Mouse (Mus musculus) large intestine, adult 2 months (tissue): ENCODE results near the gene Ankrd34c. TPM values are rescaled to one million over a fixed set of nuclear protein-coding genes. Genes with fewer than 3 reads are reported as not detected.

ENCODE experiments used
- DNase-seq: peaks from one replicate; pipeline ENCODE4 v3.0.0-alpha.2; 2012; ENCODE audit warnings: low read depth, low spot score
- WGBS: fragments of 180-500 bp; shearing (Covaris S2); methylation state at CpG from one replicate; pipeline ENCODE4 v1.1.7; 2018; 5-methylcytosine and 5-hydroxymethylcytosine counted together
- polyA plus RNA-seq: library from polyadenylated mRNA; depleted of rRNA; stranded (reverse); fragments of >200 nt; gene quantifications from 2 replicates; pipeline ENCODE4 v1.2.3, GENCODE M21; 2012; rRNA removed

Gene Ankrd34c
- polyA plus RNA-seq = not detected in 2 replicates

DNA sequence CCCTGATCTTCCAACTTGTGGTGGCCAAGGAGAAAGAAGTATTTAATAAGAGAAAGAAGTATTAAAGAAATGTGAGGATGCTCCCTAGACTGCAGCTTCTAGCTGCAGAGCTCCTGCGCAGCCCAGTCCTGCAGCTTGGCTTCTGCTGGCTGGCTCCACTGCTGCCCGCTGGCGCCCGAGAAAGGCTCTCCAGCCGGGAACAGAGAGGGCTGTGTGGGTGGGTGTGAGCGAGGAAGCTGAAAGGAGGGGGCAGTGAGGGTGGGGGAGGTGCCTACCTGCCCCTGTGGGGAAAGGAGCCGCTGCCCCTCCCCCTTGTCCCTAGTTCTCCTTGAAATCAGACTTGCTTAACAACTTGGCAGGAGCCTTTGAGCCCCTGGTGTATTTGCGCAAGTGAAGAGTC is at the start of gene Ankrd34c:
Gene Ankrd34c, minus strand, starts transcription at position 181 of the 400 bp plus-strand sequence.
- no peak for DNase-seq
- 4% methylated on average over 8 of the region's 8 CpGs for WGBS

DNA sequence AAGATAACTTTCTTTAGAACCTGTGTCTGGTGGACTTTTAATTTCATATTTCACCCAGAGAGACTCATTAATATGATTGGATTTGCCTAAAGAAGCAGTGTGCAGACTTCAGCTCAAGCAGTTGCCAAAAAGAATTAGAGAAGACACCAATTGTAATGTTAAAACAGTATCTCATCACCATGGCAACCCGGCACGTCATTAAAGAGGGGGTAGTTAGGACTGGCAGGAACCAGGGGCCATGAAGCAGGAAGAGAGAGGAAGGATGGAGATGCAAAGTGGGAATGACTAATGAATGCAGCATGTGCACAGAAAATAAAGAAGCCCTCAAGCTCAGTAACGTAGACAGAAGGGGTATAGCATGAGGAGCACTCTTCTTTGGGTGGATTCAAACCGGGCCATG is 49.3 kb upstream of the Ankrd34c start:
- WGBS = 65% methylated on average over 4 of the region's 4 CpGs
- DNase-seq = no peak

DNA sequence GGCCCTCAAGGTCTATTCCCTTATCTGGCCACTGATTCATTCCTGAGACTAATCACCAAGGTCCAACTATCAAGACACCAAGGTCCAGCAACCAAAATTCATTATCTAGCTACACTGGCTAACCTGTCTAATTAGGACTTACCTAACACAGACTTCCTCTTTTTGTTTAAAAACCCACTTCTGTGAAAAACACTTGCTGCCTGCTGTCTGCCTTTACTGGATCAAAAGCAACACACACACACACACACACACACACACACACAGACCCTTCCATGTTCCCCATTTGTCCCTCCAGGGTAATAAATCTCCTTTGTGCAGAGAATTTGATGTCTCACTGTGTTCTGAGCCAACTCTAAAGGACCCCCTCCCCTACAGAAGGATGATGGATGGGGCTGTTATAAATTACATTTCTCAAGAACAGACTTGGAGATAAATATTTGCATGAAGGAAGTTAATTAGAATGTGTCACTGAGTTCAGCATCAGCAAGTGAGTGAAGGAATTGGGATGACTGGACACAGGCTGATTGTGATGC is 43.2 kb upstream of the Ankrd34c start:
- no peak for DNase-seq

DNA sequence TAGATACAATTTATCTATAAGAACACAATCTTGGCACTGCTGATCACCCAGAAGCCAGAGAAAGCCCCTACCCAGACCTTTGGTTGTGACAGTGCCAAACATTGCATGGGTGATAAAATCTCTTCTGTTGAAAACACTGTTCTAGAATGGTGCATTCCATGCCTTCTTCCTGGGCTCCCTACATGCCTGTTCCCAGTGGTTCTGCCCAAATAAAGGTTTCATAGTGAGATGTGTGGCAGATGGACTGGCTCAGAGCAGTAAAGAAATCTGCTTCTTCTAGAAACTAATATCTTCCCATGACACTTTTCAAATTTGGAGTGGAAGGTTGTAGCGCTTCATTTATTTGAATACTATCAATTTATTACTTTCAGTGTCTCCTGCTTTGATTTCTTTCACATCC is 41.0 kb upstream of the Ankrd34c start:
- no peak for DNase-seq
- WGBS = 91% methylated on average over 1 of the region's 1 CpGs

DNA sequence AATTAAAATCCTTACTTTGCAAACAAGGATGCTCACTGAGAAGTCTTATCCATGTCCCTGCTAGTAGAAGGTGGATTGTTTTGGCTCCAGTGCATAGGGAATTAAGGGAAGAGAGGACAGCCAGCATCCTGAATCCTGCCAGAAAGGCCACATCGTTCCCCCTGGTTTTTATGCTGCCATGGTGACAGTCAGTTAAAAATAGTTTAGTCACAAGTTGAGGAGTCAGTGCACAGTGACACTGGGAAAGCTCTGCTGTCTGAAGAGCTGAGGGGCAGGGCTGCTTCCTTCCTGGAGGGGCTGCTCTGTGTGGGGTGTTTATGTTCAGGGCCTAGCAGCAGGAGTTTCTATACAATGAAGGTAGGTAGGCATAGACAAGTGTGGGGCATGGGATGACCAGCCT is 32.9 kb upstream of the Ankrd34c start:
- no peak for DNase-seq
- 49% methylated on average over 1 of the region's 1 CpGs for WGBS

DNA sequence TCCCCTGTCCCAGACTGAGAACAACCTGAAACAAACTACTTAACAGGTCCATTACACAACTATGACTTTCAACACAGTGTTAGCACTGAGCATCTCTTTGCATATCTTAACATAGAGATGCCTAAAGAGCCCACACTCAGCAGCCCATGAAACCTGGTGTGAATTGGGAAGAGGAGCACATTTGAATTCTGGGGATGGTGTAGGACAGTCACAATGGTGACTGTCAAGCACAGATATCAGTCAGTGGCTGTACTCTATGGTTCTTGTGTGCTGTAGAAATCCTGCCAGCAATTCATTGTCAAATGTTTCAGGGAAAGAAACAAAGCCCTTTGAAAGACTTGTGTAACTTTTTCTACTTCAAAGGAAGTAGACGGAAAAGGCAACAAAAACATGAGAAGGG is 23.7 kb upstream of the Ankrd34c start:
- no peak for DNase-seq
- 51% methylated on average over 1 of the region's 1 CpGs for WGBS

DNA sequence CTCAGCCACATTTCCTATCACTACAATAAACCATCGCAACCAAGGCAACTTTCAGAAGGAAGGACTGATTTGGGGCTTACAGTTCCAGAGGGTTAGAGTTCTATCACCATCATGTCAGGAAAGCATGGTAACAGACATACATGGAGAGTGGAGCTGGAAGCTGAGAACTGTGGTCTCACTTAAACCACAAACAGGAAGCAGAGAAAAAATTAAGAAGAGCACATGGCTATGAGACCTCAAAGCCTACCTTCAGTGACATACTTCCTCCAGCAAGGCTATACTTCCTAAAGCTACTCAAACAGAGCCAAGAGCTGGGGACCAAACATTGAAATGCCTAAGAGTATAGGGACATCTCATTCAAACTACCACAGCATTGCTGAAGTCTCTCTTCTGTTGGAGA is 20.3 kb upstream of the Ankrd34c start:
- DNase-seq = no peak
- WGBS = 51% methylated on average over 1 of the region's 1 CpGs

DNA sequence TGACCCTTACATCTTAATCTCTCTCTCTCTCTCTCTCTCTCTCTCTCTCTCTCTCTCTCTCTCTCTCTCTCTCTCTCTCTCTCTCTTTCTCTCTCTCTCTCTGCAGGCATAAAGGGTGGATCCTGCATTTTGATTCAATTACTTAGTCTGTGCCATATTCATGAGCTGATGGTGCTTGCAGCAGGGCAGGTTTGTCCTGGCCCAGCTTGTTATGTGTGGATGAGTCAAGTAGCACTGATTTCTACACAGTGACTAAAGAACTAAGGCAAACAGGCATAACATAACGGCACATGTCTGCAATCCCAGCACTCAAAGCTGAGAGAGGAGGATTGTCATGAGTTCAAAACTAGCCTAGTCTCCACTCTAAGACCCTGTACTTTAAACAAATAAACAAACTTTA is 19.9 kb upstream of the Ankrd34c start:
- no peak for DNase-seq
- 78% methylated on average over 1 of the region's 1 CpGs for WGBS

DNA sequence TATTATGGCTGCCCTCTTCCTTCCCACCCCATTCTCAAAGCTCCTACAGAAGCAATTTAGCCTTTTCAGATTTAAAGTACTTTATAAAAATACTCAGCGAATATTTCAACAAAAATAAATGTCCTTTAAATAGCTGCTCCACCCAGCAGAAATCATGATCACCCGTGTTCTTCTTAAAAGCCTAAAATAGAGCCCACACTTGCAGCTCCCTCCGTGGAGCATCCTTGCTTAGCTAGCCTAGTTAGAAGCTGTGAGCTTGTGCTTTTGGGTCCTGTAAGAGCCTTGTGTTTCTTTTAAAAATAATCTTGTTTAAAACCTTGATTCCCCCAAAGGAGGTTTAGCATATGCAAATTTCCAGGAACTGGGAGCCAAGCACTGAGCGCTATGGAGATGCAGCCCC is 19.3 kb upstream of the Ankrd34c start:
- DNase-seq = no peak
- WGBS = 41% methylated on average over 4 of the region's 4 CpGs

DNA sequence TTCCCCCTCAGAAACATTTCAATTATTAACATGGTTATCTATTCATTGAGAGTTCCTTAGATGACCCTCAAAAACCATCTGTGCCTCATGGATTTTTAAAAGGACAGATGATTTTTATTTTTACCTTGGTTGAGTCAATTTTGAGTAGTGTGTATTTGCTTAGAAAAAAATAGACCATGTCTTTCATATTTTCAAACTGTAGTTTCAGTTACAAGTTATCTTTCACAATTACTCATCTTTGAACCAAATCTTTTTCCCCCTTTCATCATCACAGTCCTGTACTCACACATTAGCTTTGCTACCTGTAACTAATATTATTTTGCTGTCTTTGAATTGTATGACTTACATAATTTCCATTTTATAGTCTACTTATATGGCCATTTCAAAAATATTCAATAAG is 1.8 kb upstream of the Ankrd34c start:
- no peak for DNase-seq

DNA sequence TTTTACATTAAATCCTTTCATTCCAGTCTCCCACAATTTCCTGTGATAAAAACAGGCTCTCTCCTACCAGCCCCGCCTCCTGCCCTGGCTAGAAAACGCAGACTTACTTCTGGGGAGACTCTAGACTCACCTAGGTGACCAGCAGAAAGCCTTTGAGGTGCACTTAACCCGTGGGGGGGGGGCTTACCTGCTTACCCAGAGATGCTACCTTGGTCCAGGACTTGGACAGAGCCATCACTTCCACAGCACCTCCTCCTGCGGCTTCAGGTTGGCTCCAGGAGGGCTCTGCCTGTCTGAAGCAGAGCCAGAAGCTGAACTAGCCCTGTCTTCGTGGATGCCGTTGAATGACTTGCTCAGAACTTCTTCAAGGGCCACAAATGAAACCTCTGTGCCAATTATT is 387 bp downstream of the Ankrd34c start:
- WGBS = 15% methylated on average over 6 of the region's 6 CpGs

DNA sequence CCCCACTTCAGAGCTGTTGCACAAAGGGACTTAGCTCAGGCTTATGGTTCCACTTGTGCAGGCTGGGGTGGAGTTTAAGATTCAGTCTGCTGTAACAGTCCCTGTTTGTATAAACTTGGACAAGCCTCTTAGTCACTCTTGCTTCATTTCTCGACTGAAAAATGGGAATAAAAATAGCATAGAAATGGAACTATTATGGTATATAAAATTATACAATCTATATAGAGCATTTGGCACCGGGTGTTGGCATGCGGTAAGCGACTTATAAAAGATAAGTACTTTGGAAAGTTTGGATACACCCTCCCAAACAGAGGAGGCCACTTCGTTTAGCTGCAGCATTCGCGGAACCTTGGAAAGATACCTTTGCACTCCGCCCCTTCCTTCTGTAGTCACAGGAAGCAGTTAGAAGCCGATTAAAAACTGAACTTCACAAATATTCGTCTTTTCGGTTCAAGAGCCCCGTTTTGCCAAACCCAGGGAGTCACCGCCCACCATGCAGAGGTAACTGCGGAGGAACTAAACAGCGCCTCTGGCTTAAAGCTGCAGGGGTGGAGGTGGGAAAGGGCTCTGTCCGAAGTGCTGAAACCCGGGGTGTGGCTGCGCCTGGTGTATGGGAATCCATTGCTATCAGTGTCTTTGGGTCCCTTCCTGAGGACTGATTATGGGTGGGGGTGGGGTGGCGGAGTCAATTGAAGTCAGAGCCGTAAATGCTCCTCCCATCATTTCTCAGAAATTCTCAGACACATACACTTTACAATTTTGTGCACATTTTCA is 1.2 kb downstream of the Ankrd34c start:
- DNase-seq = no peak
- 9% methylated on average over 20 of the region's 20 CpGs for WGBS

More for the DNA sequence above, 387 bp downstream of the Ankrd34c start:
- DNase-seq = no peak

DNA sequence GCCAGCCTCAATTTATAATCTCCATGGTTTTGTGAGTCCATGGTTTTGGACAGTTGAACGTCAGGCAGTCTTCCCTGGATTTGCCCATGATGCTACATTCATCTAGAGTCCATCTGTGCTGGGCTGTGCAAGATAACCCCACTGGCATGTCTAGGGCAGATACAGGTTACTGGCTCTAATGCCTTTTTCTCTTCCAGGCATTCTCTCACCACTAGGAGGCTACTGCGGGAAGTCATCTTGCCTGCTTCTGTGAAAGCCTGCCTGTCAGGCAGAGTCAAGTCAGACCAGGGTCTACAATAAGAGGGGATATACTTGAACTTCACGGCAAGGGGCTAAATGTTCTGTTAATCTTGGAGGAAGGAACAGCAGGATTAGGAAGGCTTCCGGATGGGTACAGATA is 31.4 kb downstream of the Ankrd34c start:
- DNase-seq = no peak
- 27% methylated on average over 4 of the region's 4 CpGs for WGBS

DNA sequence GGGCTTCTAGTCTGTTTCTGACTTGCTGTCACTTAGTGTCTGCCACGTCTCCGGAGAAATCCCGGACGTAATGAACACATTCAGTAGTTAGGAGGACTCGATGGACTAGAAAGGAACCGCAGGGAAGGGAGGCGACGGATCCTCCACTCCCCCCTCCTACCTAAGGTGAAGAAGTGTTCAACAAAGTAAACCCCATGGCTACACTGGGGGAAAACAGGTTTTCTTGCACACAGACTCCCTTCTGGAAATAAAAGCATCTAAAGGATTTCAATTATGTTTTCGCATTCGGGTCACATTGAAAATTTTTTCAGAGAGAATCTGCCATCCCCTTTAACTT is 33.1 kb downstream of the Ankrd34c start:
- WGBS = 6% methylated on average over 10 of the region's 10 CpGs
- no peak for DNase-seq

DNA sequence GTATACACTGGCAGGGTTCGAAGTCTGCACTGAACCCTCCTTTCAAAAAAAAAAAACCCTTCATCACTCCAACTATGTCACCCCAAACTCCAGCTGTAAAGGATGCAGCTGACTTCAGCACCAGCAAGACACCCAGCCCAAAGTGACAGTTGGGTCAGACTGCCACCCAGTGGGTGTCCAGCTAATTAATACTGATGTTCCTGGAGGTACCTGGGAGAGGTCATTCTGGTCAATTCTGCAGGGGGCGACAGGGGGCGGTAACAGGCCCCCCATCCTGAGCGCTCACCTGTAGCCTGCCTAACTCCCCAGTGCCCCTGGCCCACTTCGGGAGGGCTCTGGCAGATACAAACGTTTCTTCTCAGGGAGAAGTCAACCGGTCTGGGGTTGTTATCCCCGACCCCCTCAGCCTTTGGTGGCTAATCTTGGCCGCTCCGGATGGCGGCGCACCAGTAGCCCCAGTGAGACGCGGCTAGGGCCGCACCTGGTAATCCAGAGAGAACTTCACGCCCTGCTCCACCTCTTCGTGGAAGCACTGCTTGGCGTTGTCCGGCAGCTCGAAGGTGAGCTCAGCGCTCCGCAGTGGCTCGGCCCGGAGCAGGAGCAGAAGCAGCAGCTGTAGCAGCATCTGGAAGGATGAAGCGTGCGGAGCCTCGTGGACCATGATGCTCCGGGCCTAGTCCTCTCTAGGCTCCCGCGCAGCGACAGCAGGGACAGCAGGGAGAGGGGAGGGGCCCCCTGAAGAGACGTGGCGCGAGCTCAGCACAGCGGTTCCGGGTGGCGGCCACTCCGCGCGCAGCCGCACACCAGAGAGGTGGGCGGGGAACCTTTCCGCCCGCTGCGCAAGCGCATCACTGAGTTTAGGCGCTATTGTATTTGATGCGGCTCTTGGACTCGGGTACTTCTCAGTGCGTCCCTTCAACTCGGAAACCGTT is 33.7 kb downstream of the Ankrd34c start, which contains the start of gene Tmed3:
Gene Tmed3, minus strand, starts transcription at position 804 of the 932 bp plus-strand sequence.
- WGBS = 1% methylated on average over 52 of the region's 52 CpGs
- peak; percentile 58 for DNase-seq

DNA sequence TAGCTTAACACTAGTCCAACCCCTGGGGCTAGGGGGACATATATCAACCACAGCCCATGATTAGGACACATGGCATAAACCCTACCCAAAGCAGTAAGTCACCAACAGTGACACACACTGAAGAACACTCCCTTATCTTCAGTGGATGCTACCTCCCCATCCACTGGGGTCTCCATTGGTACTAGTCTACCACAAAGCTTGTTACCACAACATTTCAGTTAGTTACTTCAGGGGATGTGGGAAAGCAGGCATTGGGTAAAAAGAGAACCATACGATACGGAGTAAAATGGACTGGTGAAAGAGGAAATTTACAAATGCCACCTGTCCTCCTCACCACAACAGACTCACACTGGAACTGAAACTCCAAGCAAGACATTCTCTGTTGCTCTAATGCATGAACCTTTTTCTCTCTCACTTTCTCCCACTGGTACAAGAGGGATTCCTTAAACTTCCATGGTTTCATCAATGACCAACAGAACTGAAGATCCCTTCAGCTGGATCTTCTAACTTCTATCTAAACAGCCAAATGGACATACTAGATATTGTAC is 37.3 kb downstream of the Ankrd34c start:
- DNase-seq = no peak
- 92% methylated on average over 2 of the region's 2 CpGs for WGBS

DNA sequence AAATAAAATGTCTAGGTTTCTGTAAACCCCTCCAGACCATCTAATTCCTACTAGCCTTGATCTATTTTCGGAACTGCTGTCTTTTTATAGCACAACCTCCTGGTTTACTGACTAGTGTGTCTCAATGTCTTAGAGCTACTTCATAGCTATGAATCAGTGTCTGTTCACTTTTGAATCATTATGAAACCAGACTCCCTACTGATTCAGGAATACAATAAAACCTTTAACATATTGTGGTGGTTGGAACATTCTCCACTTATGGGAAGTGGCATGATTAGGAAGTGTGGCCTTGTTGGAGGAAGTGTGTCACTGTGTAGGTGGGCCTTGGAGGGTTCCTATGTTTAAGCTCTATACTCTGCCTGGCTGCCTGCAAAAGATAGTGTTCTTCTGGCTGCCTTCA is 43.1 kb downstream of the Ankrd34c start:
- 66% methylated on average over 1 of the region's 1 CpGs for WGBS
- DNase-seq = no peak

DNA sequence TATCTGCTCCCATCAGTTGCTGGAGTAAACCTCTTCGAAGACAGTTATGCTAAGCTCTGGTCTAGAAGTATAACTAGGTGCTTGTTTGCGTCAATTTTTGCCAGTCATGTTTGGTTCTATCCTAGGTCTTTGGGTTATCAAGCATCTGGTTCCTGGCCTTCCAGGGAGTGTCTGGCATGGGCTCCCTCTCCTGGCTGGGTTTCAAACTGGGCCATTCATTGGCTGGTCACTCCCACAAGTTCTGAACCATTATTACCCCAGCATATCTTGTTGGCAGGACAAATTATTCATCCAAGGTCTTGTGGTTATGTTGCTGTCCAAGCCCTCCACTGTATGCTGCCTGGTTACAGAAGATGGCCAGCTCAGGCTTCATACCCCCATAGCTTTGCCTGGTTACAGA is 44.6 kb downstream of the Ankrd34c start:
- no peak for DNase-seq
- WGBS = 87% methylated on average over 2 of the region's 2 CpGs

DNA sequence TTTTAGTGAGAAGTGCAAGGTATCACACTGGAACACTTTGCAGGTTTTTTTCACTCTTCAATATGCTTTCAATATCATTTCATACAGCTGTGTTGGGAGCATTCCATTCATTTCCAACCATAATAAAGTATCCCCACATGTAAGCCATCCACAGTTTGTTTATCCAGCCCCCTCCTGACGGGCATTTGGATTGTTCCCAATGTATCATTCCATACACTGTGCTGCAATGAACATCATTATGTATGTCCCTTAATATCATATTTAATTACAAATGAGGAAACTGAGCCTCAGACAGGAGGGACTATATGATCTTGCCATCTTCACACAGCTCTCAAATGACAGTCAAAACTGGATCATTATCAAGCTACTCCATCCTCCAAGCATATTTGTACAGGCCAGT is 49.1 kb downstream of the Ankrd34c start:
- DNase-seq = no peak
- 40% methylated on average over 1 of the region's 1 CpGs for WGBS

DNA sequence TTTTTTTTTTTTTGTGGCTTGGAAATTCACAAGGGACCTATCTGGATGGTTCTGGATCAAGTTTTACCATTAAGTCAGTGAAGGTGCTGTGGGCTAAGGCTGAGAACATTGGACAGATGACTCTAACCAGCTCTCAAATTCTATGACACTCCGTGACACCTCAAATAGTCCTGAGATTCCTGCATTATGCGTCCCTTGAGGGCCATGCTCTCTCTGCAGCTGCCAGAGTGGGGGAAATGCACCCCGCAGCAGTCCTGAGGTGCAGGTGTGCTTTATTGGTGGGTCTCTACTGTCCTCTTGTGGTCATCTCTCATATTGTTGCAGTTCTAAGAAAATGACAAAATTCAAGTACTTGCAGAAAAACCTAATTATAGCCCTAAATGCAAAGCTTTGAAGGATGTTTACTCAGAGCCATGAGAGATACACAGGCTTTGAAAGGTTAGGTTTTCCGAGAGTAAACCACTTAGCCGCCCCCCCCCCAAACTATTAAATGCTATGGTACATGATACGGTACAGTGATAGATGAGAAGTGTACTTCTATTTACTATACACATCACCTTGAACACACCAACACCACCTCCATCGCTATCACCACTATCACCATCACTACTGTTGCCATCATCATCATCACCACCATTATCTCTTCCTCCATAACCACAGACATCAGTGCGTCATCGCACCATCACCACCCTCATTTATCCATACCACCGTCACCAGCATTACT is 50.6 kb downstream of the Ankrd34c start:
- DNase-seq = no peak
- WGBS = 53% methylated on average over 10 of the region's 10 CpGs
